Mouse (Mus musculus): ENCODE measurements around the gene Eef1g. TPM values are rescaled to one million over a fixed set of nuclear protein-coding genes. Genes with fewer than 3 reads are reported as not detected.
"Not testable (repeated sequence)": the region's sequence is repeated elsewhere in the genome, so short reads cannot be mapped to it uniquely, and the experiment has no call there.

Eef1g gene
- total RNA-seq, 2 experiments from 2014 or later, result 423 to 463 TPM

GRCm38 (mm10) chr19:8952241-8952640 lies 14.6 kb upstream of the Eef1g start:
- no peak for DNase-seq
- H3K27ac ChIP-seq, result peak overlapping the region; percentile 90; the same call in 1 of the 2 replicates

GRCm38 (mm10) chr19:8953135-8954039 lies 13.5 kb upstream of the Eef1g start, which contains the start of gene Tut1:
Tut1 (plus strand) TSS chr19:8953847.
- no peak for TF ChIP-seq CTCF (IDR thresholded peaks at IDR 0.05)
- peak within 1 kb of the TSS; percentile 90 for H3K27ac ChIP-seq
- peak within 1 kb of the TSS; percentile 98 for H3K4me3 ChIP-seq
- intact Hi-C loops (cut with DNase I), result no loop called here
- DNase-seq, result peak; percentile 90

More at GRCm38 (mm10) chr19:8952241-8952640, 14.6 kb upstream of the Eef1g start:
- H3K4me3 ChIP-seq, result no peak overlapping the region
- TF ChIP-seq CTCF (IDR thresholded peaks at IDR 0.05), result no peak
- intact Hi-C loops (cut with DNase I), result no loop called here

- TF ChIP-seq CTCF (IDR thresholded peaks at IDR 0.05), result no peak
- no peak for DNase-seq
- peak overlapping the region; percentile 98 for H3K4me3 ChIP-seq
- peak overlapping the region; percentile 90 for H3K27ac ChIP-seq
- intact Hi-C loops (cut with DNase I), result no loop called here
These were observed 12.7 kb upstream of the Eef1g start for GRCm38 (mm10) chr19:8954171-8954570.

- no peak overlapping the region for H3K27ac ChIP-seq
- no peak for TF ChIP-seq CTCF (IDR thresholded peaks at IDR 0.05)
- peak; percentile 10 for DNase-seq
- intact Hi-C loops (cut with DNase I), result no loop called here
- H3K4me3 ChIP-seq, result no peak overlapping the region
These were observed 4.6 kb upstream of the Eef1g start for GRCm38 (mm10) chr19:8962256-8962655.

- intact Hi-C loops (cut with DNase I), result no loop called here
- peak overlapping the region; percentile 98 for H3K27ac ChIP-seq
- no peak for TF ChIP-seq CTCF (IDR thresholded peaks at IDR 0.05)
- H3K4me3 ChIP-seq, result no peak overlapping the region
- DNase-seq, result peak; percentile 26
These were observed 1.8 kb upstream of the Eef1g start for GRCm38 (mm10) chr19:8965075-8965474.

GRCm38 (mm10) chr19:8965771-8966170 lies 1.1 kb upstream of the Eef1g start:
- intact Hi-C loops (cut with DNase I), result loop anchor here (2.0 kb wide), 1 partner anchor 45 kb away; the partner anchor contains the start of gene B3gat3
- TF ChIP-seq CTCF (IDR thresholded peaks at IDR 0.05), result no peak
- Histone ChIP-seq H3K4me3 (peak overlapping the region; percentile 92), H3K27ac (peak overlapping the region; percentile 98)
- DNase-seq, result peak; percentile 60

- Histone ChIP-seq H3K4me3 (peak overlapping the region; percentile 92), H3K27ac (peak overlapping the region; percentile 98)
- intact Hi-C loops (cut with DNase I), result loop anchor here (2.0 kb wide), 1 partner anchor 45 kb away; the partner anchor contains the start of gene B3gat3
- no peak for TF ChIP-seq CTCF (IDR thresholded peaks at IDR 0.05)
- no peak for DNase-seq
These were observed 647 bp upstream of the Eef1g start for GRCm38 (mm10) chr19:8966198-8966589.

GRCm38 (mm10) chr19:8967373-8967743 lies 517 bp downstream of the Eef1g start:
- intact Hi-C loops (cut with DNase I), result loop anchor here (2.0 kb wide), 1 partner anchor 47 kb away; the partner anchor contains the start of gene B3gat3

GRCm38 (mm10) chr19:8967893-8968292 lies 1.1 kb downstream of the Eef1g start:
- Histone ChIP-seq H3K4me3 (peak overlapping the region; percentile 92), H3K27ac (peak overlapping the region; percentile 98)
- DNase-seq, result no peak
- no peak for TF ChIP-seq CTCF (IDR thresholded peaks at IDR 0.05)
- intact Hi-C loops (cut with DNase I), result loop anchor here (1.0 to 2.0 kb wide), 2 partner anchors 47 to 97 kb away; partner anchors contain the start of genes B3gat3 and Ubxn1

More at GRCm38 (mm10) chr19:8967373-8967743, 517 bp downstream of the Eef1g start:
- H3K4me3 ChIP-seq, result peak overlapping the region; percentile 92
- no peak for TF ChIP-seq CTCF (IDR thresholded peaks at IDR 0.05)
- DNase-seq, result no peak
- peak overlapping the region; percentile 98 for H3K27ac ChIP-seq

GRCm38 (mm10) chr19:8972491-8972890 lies 5.7 kb downstream of the Eef1g start:
- intact Hi-C loops (cut with DNase I); H3K27ac ChIP-seq; H3K4me3 ChIP-seq; DNase-seq: not testable (repeated sequence)

- Histone ChIP-seq H3K4me3 (no peak overlapping the region), H3K27ac (peak overlapping the region; percentile 100; the same call in 1 of the 2 replicates)
- TF ChIP-seq CTCF (IDR thresholded peaks at IDR 0.05), result peak; percentile 24; the same call in 1 of the 2 replicates
- intact Hi-C loops (cut with DNase I), result no loop called here
- DNase-seq, result no peak
These were observed 7.8 kb downstream of the Eef1g start for GRCm38 (mm10) chr19:8974638-8975037.

GRCm38 (mm10) chr19:8975491-8975890 lies 8.7 kb downstream of the Eef1g start:
- intact Hi-C loops (cut with DNase I), result no loop called here

GRCm38 (mm10) chr19:8976535-8976934 lies 9.7 kb downstream of the Eef1g start:
- intact Hi-C loops (cut with DNase I), result loop anchor here (1.0 to 2.0 kb wide), 2 partner anchors 16 to 106 kb away; no protein-coding TSS in a partner anchor
- peak overlapping the region; percentile 100 for H3K27ac ChIP-seq
- peak; percentile 80 for DNase-seq
- peak; percentile 90 for TF ChIP-seq CTCF (IDR thresholded peaks at IDR 0.05)
- H3K4me3 ChIP-seq, result peak overlapping the region; percentile 21; the same call in 1 of the 2 replicates

More at GRCm38 (mm10) chr19:8975491-8975890, 8.7 kb downstream of the Eef1g start:
- TF ChIP-seq CTCF (IDR thresholded peaks at IDR 0.05), result no peak
- peak; percentile 14 for DNase-seq
- H3K4me3 ChIP-seq, result no peak overlapping the region
- peak overlapping the region; percentile 100 for H3K27ac ChIP-seq
